Mouse (Mus musculus) kidney, postnatal 4 days (tissue): ENCODE data around the gene Zfp628.
A peak's percentile ranks its signal among the peaks of the same experiment; 100 is the strongest.

Source experiments
- DNase-seq, 2 experiments: peaks; one replicate each; pipeline ENCODE4 v3.0.0; 2021; ENCODE audit warnings: mixed read lengths in 2 of 2

Gene Zfp628

GRCm38 (mm10) chr7:4919096-4919495, 4.1 kb downstream of the Zfp628 start:
- no peak for DNase-seq

- DNase-seq = no peak
These were observed 5.0 kb downstream of the Zfp628 start for GRCm38 (mm10) chr7:4919971-4920370.

GRCm38 (mm10) chr7:4920496-4920895, 5.5 kb downstream of the Zfp628 start:
- DNase-seq = no peak

GRCm38 (mm10) chr7:4920976-4921823, 6.2 kb downstream of the Zfp628 start:
- peak; percentile 42 to 60 for DNase-seq

- no peak for DNase-seq
These were observed 6.9 kb downstream of the Zfp628 start, which contains the start of gene Nat14 for GRCm38 (mm10) chr7:4921824-4922482. TSS of gene Nat14 (plus strand) at chr7:4922028.

GRCm38 (mm10) chr7:4922508-4922907, 7.5 kb downstream of the Zfp628 start:
- peak; percentile 84 to 89 for DNase-seq

- DNase-seq = peak; percentile 74 to 81
These were observed 8.0 kb downstream of the Zfp628 start for GRCm38 (mm10) chr7:4922931-4923565.

- peak; percentile 71 to 79 for DNase-seq
These were observed 8.8 kb downstream of the Zfp628 start for GRCm38 (mm10) chr7:4923586-4924364.

- peak in 1 of 2 experiments; percentile 43 for DNase-seq
These were observed 9.5 kb downstream of the Zfp628 start for GRCm38 (mm10) chr7:4924483-4924882.

GRCm38 (mm10) chr7:4924891-4925301, 9.9 kb downstream of the Zfp628 start:
- peak; percentile 56 to 69 for DNase-seq

GRCm38 (mm10) chr7:4925441-4926381, 10.7 kb downstream of the Zfp628 start, which contains the start of gene Ssc5d:
TSS of gene Ssc5d (plus strand) at chr7:4925785.
- DNase-seq = peak; percentile 68 to 77

- DNase-seq = no peak
These were observed 11.8 kb downstream of the Zfp628 start for GRCm38 (mm10) chr7:4926849-4927248.

- peak in 1 of 2 experiments; percentile 44 for DNase-seq
These were observed 12.7 kb downstream of the Zfp628 start for GRCm38 (mm10) chr7:4927711-4928110.

GRCm38 (mm10) chr7:4928323-4928722, 13.3 kb downstream of the Zfp628 start:
- peak in 1 of 2 experiments; percentile 30 for DNase-seq

GRCm38 (mm10) chr7:4933103-4933502, 18.1 kb downstream of the Zfp628 start:
- no peak for DNase-seq

- no peak for DNase-seq
These were observed 19.3 kb downstream of the Zfp628 start for GRCm38 (mm10) chr7:4934160-4934914.

- peak in 1 of 2 experiments; percentile 17 for DNase-seq
These were observed 21.8 kb downstream of the Zfp628 start for GRCm38 (mm10) chr7:4936832-4937231.

- DNase-seq = no peak
These were observed 22.4 kb downstream of the Zfp628 start for GRCm38 (mm10) chr7:4937392-4937791.

GRCm38 (mm10) chr7:4938456-4938855, 23.4 kb downstream of the Zfp628 start:
- peak; percentile 88 for DNase-seq

GRCm38 (mm10) chr7:4940068-4940479, 25.1 kb downstream of the Zfp628 start:
- DNase-seq = peak; percentile 87 to 89
